Mouse (Mus musculus) adrenal gland, adult 18-20 months (tissue): ENCODE results near the gene Galnt15. TPM values are rescaled to one million over a fixed set of nuclear protein-coding genes. Genes with fewer than 3 reads are reported as not detected.
"Not testable (repeated sequence)": the region's sequence is repeated elsewhere in the genome, so short reads cannot be mapped to it uniquely, and the experiment has no call there.

ENCODE experiments used
- DNase-seq, 2 experiments: peaks; one replicate each; pipeline ENCODE4 v3.0.0; 2021 to 2022; ENCODE audit warnings: low spot score in 2 of 2
- total RNA-seq, 2 experiments: library from RNA; stranded (reverse); gene quantifications; 1 replicate in 1 of 2; 2 replicates in 1 of 2; pipeline ENCODE4 v1.2.3; 2021

Gene Galnt15
- total RNA-seq, 2 experiments from 2014 or later = 9.1 to 10.7 TPM

DNA sequence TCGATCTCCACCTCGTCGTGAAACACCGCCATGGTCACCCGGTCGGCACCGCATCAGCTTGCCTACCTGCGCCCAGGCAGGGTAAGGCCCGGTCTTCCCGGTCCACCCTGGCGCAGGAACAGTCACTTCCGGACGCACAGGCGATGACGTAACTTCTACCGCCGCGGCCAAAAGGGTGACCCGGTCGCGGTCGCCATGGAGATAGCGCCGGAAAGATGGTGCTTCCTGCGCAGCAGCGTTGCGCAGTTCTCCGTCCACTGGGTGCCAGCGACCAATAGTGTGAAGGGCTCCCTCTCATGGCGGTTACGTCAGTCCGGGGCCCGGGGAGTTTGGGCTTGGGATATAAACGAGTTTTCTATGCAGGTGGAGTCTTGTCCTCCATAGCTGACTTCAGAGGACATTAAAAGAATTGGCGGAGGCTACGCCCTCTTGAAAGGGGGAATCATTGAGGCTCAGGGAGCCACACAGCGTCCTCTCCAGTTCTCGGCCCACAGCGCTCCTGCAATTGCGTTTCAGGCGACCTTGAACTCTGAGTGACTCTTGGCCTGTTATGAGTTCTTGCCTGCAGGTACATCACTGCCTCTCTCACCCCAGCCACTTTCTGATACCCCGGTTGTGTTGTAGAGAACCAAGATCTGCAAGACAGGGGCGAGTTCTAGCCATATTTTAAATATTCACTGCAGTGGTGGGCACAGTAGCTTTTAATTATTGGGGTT, 56.9 kb downstream of the Galnt15 start, which contains the start of gene Dph3:
Dph3 (minus strand) TSS at position 244 of the 716 bp plus-strand sequence.
- DNase-seq = peak; percentile 97 to 98

DNA sequence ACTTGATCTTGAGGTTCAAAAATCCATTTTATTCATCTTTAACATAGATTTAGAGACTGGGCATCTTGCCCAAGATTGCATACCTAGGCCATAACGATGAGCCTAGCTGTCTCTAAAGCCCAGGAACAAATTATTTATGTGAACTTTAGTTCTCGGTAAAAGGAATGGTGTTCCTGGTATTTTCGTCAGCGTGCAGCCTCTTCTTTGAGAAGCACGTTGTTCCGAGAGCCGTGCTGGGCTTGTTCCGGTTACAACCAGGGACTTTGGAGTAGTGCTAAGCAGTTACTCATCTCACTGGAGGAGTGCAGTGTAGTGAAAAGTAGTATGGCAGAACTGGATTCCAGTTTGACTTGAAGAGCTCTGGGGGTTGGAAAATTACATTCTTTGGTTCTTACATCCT, 57.4 kb downstream of the Galnt15 start:
- DNase-seq = peak in 1 of 2 experiments; percentile 18

DNA sequence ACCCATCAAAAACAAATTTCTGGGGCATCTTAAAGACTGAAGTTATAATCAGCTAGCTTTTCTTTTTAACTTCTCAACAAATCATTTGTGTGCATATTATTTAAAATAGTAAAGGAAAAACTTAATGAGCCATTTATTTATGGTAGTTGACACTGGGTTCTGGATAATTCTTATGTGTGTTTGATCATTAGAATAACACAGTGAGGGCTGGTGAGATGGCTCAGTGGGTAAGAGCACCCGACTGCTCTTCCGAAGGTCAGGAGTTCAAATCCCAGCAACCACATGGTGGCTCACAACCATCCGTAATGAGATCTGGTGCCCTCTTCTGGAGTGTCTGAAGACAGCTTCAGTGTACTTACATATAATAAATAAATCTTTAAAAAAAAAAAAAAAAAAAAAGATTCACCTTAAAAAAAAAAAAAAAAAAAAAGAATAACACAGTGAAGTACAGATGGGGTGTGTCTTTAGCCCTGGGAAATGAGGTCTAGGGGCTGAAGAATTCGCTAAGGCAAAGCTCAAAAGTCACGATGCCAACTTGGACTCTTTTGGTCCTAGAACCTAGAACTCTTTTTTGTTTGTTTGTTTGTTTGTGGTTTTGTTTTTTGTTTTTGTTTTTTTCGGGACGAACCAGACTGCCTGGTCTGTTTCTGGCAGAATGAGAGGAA, 58.9 kb downstream of the Galnt15 start:
- not testable (repeated sequence) for DNase-seq

DNA sequence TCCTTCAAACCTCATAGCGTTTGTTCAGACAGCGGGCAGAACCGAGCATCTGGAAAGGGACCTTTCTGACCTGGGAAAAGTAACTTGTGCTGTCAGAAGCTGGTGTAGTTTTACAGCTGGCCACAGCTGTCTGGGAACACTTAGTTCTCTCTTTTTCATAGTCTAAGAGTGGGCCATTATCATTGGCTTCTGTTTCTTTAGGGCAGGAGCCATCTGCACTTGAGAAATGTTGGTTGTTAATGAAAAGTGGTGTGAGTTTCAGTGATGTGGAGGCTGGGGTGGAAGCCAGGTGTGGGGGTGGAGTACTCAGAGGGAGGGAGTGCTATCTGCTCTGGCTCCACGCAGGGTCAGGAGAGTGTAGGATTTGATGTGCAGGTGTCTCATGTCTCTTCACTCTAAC, 62.3 kb downstream of the Galnt15 start:
- no peak for DNase-seq

DNA sequence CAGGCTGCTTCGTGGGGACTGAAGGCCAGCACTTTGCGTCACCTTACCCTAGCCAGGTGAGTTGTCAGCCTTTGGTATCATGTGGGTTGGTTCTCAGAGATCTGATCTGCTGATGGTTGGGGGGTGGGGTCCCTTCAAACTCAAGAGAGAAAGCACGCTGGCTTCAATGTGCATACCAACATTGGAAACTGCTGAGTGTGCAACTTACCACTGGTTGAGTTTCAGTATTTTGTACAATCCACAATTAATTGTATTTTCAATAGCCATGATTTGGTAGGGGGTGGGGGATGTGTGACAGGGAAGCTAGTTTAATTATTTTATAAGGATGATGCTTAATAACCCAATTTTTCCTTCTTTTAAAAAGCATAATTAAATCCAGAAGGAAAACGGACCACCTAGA, 62.9 kb downstream of the Galnt15 start:
- DNase-seq = no peak

DNA sequence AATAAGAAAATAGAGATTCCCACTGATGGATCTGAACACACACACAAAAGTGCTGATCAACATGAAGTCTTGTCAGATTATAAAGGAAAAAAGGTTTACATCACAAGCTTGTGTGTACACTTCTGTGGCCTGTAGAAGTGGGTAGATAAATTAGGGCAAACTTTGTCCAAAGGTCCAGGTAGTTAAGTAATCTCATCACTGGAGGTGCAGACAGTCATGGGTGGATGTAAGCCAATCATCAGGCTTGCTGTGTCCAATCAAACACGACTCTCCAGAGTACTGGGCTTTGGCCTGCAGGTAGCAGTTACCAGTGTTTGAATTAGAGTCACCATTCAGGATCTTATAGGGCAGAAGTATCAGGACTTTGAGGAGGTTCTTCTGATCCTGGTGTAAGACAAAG, 64.2 kb downstream of the Galnt15 start:
- no peak for DNase-seq

DNA sequence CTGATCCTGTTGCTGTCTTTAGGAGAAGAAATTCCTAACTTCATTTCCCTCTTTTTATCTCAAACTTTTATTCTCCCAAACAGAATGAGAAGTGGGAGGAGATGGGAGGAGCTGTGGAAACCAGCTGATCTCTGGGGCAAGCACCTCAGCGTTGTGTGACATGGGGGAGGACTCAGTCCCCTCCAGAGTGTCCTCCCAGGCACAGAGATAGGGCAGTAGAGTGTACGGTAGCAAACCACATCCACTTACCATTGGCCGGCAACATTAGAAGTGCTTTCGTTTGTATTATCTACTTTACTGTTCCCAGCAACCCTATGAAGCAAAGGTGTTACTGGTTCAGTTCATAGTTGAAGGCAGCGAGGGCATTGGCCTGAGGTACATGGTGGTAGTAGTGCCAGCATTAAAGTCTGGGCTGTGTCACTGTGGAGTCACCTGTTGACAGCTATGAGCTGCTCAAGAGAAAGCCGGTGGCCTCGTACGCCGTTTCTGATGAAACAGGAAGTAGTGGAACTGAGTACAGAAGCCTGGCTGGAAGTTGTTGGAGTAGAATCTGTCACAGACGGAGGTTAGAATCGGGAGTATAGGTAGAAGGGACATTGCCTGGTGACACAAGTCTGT, 64.8 kb downstream of the Galnt15 start:
- no peak for DNase-seq

DNA sequence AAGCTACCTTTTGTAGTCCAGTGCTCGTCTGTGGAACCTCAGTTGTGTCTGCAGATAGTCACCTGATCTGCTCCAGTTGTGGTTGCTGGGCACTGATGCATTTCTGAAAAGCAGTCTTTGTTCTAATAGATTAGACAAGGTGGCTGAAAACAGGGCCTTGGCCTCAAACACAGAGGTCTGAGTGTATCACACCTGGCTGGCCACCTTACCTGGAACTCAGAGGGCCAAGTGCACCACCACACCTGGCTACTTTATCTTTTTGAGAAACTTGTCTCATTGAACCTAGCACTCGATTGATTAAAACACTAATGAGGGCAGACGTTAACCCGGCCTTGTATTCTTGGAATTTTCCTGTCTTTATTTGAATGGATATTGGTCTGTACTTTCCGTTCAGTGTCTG, 66.9 kb downstream of the Galnt15 start:
- DNase-seq = no peak

DNA sequence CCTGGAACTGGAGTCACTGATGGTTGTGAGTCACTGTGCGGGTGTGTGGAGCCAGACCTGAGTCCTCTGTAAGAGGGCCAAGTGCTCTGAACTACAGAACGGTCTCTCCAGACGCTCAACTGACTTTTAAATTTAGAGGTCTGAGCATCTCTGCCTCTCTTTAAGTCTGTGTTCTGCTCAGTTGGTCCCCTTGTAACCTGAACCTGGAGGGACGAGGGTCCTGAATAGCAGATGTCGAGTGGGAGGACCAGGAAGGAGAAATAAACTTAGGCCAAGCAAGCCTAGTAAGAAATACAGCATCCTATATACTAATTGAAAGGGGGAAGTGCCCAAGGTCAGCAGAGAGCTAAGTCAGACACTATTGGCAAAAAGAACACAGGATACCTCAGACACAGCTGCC, 68.0 kb downstream of the Galnt15 start:
- DNase-seq = no peak

DNA sequence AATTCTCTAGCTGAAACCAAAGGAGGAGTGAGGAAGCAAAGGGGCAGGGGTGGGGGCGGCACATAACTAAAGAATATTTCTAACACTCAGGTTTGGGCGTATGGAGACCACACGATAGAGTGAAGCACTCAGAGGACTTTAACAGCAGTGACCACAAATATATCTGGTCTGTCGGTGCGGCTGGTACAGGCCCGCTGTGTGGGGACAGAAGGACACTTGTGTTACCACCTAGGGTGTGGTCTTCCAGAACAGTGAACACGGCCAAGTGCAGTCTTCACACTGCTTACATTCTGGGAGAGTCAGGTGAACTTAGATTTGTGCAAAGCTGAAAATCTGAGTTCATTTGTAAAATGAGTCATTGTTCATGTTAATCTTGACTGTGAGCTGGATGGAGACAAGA, 68.9 kb downstream of the Galnt15 start:
- DNase-seq = no peak

DNA sequence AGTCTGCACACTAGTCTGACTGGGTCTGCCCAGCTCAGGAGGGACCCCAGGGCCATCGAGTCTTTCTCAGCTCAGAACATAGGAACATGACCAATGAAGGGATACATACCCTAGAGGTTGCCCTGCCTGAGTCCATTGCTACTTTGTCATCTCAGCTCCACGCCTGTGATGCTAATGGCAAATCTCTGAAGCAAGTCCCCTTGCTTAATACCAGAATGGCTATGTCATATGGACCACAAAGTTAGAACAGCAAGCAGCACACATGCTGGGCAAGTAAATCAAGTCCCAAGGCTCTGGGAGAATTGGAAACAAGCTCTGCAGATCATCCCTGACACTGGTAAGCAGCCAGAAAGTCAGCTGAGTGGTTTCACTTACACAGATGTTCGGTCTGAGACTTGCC, 70.2 kb downstream of the Galnt15 start:
- DNase-seq = no peak

DNA sequence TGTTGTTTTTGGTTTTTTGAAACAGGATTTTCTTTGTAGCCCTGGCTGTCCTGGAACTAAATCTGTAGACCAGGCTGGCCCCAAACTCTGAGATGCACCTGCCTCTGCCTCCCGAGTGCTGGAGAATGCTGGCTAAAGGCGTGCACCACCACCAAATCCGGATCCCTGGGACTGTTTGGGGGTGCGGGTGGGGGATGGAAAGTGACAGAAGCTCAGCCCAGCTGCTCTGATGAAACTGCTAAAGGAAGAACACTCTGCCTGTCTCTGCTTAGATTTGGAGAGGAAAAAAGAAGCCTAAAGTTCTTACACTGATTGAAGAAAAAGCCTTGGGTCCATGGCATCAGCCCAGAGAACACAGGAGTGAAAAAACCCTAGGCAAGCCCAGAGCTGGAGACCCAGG, 74.8 kb downstream of the Galnt15 start:
- DNase-seq = no peak

DNA sequence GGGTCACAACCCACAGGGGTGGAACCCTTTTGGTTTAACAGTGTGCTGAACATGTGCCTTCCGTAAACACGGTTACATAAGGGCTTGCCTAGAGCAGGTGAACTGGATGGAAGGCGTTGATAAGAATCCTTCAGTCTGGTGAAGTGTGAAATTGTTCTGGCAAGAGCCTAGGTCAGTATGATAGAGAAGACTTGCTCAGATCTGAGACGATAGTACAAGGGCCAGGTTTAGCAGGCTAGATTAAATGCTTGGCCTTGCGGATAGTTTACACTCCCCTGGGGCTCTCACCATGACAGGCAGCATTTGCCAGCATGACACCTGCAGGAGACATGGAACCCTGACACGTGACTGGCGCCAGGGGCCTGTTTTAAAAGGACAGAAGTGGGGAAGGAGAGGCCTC, 76.9 kb downstream of the Galnt15 start:
- no peak for DNase-seq

DNA sequence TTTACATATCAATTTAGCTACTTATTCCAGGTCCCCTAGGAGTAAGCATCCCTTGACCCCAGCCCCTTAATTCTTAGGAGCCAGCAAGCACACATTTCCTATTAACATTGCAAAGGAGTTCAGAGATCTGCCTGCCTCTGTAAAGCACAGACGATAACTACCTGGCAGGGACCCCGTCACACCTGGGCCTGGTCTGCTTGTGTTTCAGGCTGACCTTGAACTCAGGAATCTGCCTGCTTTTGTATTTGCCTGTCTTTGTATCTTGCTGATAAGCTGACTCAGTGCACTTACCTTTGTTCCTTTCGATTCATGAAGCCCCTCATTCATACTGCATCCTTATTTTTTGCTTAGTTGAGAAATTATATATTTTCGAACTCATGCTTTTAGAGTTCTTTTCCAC, 78.1 kb downstream of the Galnt15 start:
- no peak for DNase-seq

Other genes starting within 250 kb of the Galnt15 start
- gene Ankrd28, start 198.3 kb upstream of the Galnt15 start, total RNA-seq = 10 to 100 TPM; 14.3 to 15.4 TPM
- gene Oxnad1, start 56.4 kb downstream of the Galnt15 start, total RNA-seq = 10 to 100 TPM; 32.5 to 45.4 TPM
- gene Dph3, start 56.7 kb downstream of the Galnt15 start, total RNA-seq = 10 to 100 TPM; 56.0 to 61.3 TPM
- not detected for gene Msmb, start 113.0 kb downstream of the Galnt15 start, total RNA-seq
- 100 to 1,000 TPM; 219 to 247 TPM for gene Ncoa4, start 130.9 kb downstream of the Galnt15 start, total RNA-seq
- gene Timm23, start 172.9 kb downstream of the Galnt15 start, total RNA-seq = 100 to 1,000 TPM; 145 to 155 TPM
- 10 to 100 TPM; 42.0 to 68.8 TPM for gene Parg, start 173.0 kb downstream of the Galnt15 start, total RNA-seq